Comparison of ENCODE assay signal across 1 mouse cellular context in genomic region chr9:3345967-3346366, GRCm38 (mm10).
A peak's percentile ranks its signal among the peaks of the same experiment; 100 is the strongest.
TF ChIP-seq lines count a peak whose summit lies in the region.

No protein-coding gene starts in this region.

TF ChIP-seq in MEL, 35 proteins besides CTCF, POLR2A, EP300 and RAD21 (continued from another document):
- TF ChIP-seq ZNF384 (IDR thresholded peaks at IDR 0.05; ENCODE audit: low read depth, low read length) (peak; percentile 100), MAFK (IDR thresholded peaks at IDR 0.05; ENCODE audit: borderline replicate concordance, low read depth, low read length) (no peak), NELFE (IDR thresholded peaks at IDR 0.05; ENCODE audit: low read depth, low read length) (no peak), SIN3A (IDR thresholded peaks at IDR 0.05; ENCODE audit: low read length) (peak; percentile 59; the same call in 1 of the 2 replicates), TAL1 (IDR thresholded peaks at IDR 0.05; ENCODE audit: low read length) (peak; percentile 75), GABPA (IDR thresholded peaks at IDR 0.05; ENCODE audit: low read depth, low read length) (no peak; the same call in 1 of the 2 replicates)
